Comparison of ENCODE assay signal across 8 mouse cellular contexts in genomic region chr13:20297841-20298240, GRCm38 (mm10).
DNase-seq lines count a peak whose midpoint lies in the region; ATAC-seq and TF ChIP-seq lines count a peak whose summit lies in the region.

No protein-coding gene starts in this region.

- H3K9me3 ChIP-seq in ES-E14 (ENCODE audit: control insufficient read depth, insufficient read depth, low read depth, low read length), result no peaks in the 10 kb centered on the region

- no peak overlapping the region for H3K27ac ChIP-seq in ES-E14 (ENCODE audit: insufficient read depth, low read depth, low read length, poor library complexity, severe bottlenecking)
- no peak overlapping the region for H3K27ac ChIP-seq in cerebellum, adult 2 months (ENCODE audit: insufficient read depth, low read length)

- no peaks in the 10 kb centered on the region for H3K4me1 ChIP-seq in ES-E14 (ENCODE audit: control insufficient read depth in 2 of 2, insufficient read depth in 2 of 2, low read length in 2 of 2, poor library complexity in 1 of 2)
- H3K4me1 ChIP-seq in cerebellum, adult 2 months (ENCODE audit: control insufficient read depth, insufficient read depth, low read length), result no peaks in the 10 kb centered on the region

- no peaks in the 10 kb centered on the region for H3K36me3 ChIP-seq in ES-E14 (ENCODE audit: control insufficient read depth, insufficient read depth, low read length, poor library complexity, severe bottlenecking)

- peak; percentile 73 for DNase-seq in CD4-positive, CD25-positive, alpha-beta regulatory T cell, adult 2 months (ENCODE audit: low read depth, low spot score)
- DNase-seq in ES-E14 (ENCODE audit: low read depth, low spot score), result peak; percentile 50
- peak; percentile 61 to 62 for DNase-seq in cerebellum, adult 2 months
- DNase-seq in forelimb bud, embryonic 11.5 days (ENCODE audit: low read depth, low spot score), result peak; percentile 71
- DNase-seq in kidney, postnatal 4 days, result peak; percentile 81 to 82
- peak; percentile 76 for DNase-seq in lung, postnatal 14 days
- DNase-seq in right cerebral cortex, adult 18-20 months, result peak; percentile 62

- TF ChIP-seq POLR2A in cerebellum, adult 2 months (IDR thresholded peaks at IDR 0.05; ENCODE audit: borderline replicate concordance, insufficient read depth, low read length), result no peak

- 18% methylated on average over 3 of the region's 3 CpGs for WGBS in cerebellum, adult 2 months

- in situ Hi-C loops in ES-E14 (cut with MboI; ENCODE audit: low sequenced_read_pairs in 2 of 2, unreplicated experiment in 2 of 2), result loop anchor here (10.0 to 25.0 kb wide), 2 partner anchors 586 to 593 kb away; no protein-coding TSS in a partner anchor

- no peak overlapping the region for H3K4me3 ChIP-seq in ES-E14 (ENCODE audit: insufficient read depth in 1 of 2, low read depth in 1 of 2, low read length in 2 of 2, poor library complexity in 1 of 2, severe bottlenecking in 1 of 2)
- H3K4me3 ChIP-seq in cerebellum, adult 2 months (replicated peaks; ENCODE audit: insufficient read depth, low read depth, low read length), result no peak overlapping the region

- no peaks in the 10 kb centered on the region for H3K27me3 ChIP-seq in cerebellum, adult 2 months (ENCODE audit: control insufficient read depth, insufficient read depth, low read length)

- TF ChIP-seq CTCF in cerebellum, adult 2 months (IDR thresholded peaks at IDR 0.05; ENCODE audit: borderline replicate concordance, insufficient read depth, low read depth, low read length), result peak; percentile 77

- ATAC-seq in CD4-positive, CD25-positive, alpha-beta regulatory T cell, adult 4 months, result no peak

- H3K9ac ChIP-seq in ES-E14 (ENCODE audit: insufficient read depth, low read depth, low read length, poor library complexity, severe bottlenecking), result no peak overlapping the region

TF ChIP-seq in ES-E14, 5 proteins besides CTCF, POLR2A, EP300 and RAD21:
- no peak for TF ChIP-seq CHD2 (IDR thresholded peaks at IDR 0.05; ENCODE audit: low read depth, low read length)
- TF ChIP-seq ZNF384 (IDR thresholded peaks at IDR 0.05; ENCODE audit: low read depth, low read length), result no peak
- TF ChIP-seq MAFK (IDR thresholded peaks at IDR 0.05; ENCODE audit: insufficient read depth, low read depth, low read length), result no peak
- peak; percentile 33; the same call in 1 of the 2 replicates for TF ChIP-seq ZC3H11A (IDR thresholded peaks at IDR 0.05; ENCODE audit: borderline replicate concordance, low read depth, low read length)
- no peak for TF ChIP-seq HCFC1 (IDR thresholded peaks at IDR 0.05; ENCODE audit: borderline replicate concordance, insufficient read depth, low read length)
